Mouse (Mus musculus): ENCODE measurements around the gene Trpv3.
"Not testable (repeated sequence)": the region's sequence is repeated elsewhere in the genome, so short reads cannot be mapped to it uniquely, and the experiment has no call there.

Trpv3 gene

GRCm38 (mm10) chr11:73284351-73284750 is 17.2 kb downstream of the Trpv3 start:
- DNase-seq (ENCODE audit: low spot score in 2 of 2): no peak

GRCm38 (mm10) chr11:73289621-73290020 is 22.4 kb downstream of the Trpv3 start:
- peak in 1 of 2 experiments; percentile 26 for DNase-seq (ENCODE audit: low spot score in 2 of 2)

- DNase-seq (ENCODE audit: low spot score in 2 of 2): no peak
Observed at GRCm38 (mm10) chr11:73303123-73303522, 35.9 kb downstream of the Trpv3 start.

- no peak for DNase-seq (ENCODE audit: low spot score in 2 of 2)
Observed at GRCm38 (mm10) chr11:73315961-73316360, 48.8 kb downstream of the Trpv3 start.

- not testable (repeated sequence) for DNase-seq (ENCODE audit: low spot score in 2 of 2)
Observed at GRCm38 (mm10) chr11:73318581-73318980, 51.4 kb downstream of the Trpv3 start.

- not testable (repeated sequence) for DNase-seq (ENCODE audit: low spot score in 2 of 2)
Observed at GRCm38 (mm10) chr11:73321064-73321463, 53.9 kb downstream of the Trpv3 start.

GRCm38 (mm10) chr11:73323906-73324830 is 57.0 kb downstream of the Trpv3 start:
- DNase-seq (ENCODE audit: low spot score in 2 of 2): no peak

GRCm38 (mm10) chr11:73326485-73326886 is 59.3 kb downstream of the Trpv3 start:
- DNase-seq (ENCODE audit: low spot score in 2 of 2): peak; percentile 21 to 23

GRCm38 (mm10) chr11:73327361-73327760 is 60.2 kb downstream of the Trpv3 start:
- no peak for DNase-seq (ENCODE audit: low spot score in 2 of 2)

- no peak for DNase-seq (ENCODE audit: low spot score in 2 of 2)
Observed at GRCm38 (mm10) chr11:73329442-73329841, 62.3 kb downstream of the Trpv3 start, which contains the start of the genes Aspa, Gm49340 and Spata22. TSS of gene Aspa (minus strand) at chr11:73329596. TSS of gene Gm49340 (plus strand) at chr11:73329741. TSS of gene Spata22 (plus strand) at chr11:73329741.

GRCm38 (mm10) chr11:73333357-73333756 is 66.2 kb downstream of the Trpv3 start:
- no peak for DNase-seq (ENCODE audit: low spot score in 2 of 2)

GRCm38 (mm10) chr11:73336919-73337318 is 69.7 kb downstream of the Trpv3 start:
- DNase-seq (ENCODE audit: low spot score in 2 of 2): no peak

All from urinary bladder, postnatal 36 days (tissue).